Mouse (Mus musculus) limb, embryonic 11.5 days (tissue): Measurements from ENCODE around the gene Armcx6. TPM values are rescaled to one million over a fixed set of nuclear protein-coding genes. Genes with fewer than 3 reads are reported as not detected.
A peak's percentile ranks its signal among the peaks of the same experiment; 100 is the strongest.
"Not testable (repeated sequence)": the region's sequence is repeated elsewhere in the genome, so short reads cannot be mapped to it uniquely, and the experiment has no call there.

ENCODE experiments used
- ATAC-seq: fragments of 200-750 bp; cut with Nextera tagmentation; 2 replicates; pipeline ENCODE4 v1.8.0; 2017; ENCODE audit warnings: low read depth; ENCODE audit not compliant: insufficient number of reproducible peaks, low FRiP score, low TSS enrichment
- DNase-seq: peaks from one replicate; pipeline ENCODE4 v3.0.0-alpha.2; 2015; ENCODE audit warnings: low spot score
- H3K27ac ChIP-seq: fragments of 300-500 bp; sonication (generic); replicated peaks from 2 replicates; pipeline ENCODE4 v1.5.1; 2014; ENCODE audit warnings: low read depth, mild to moderate bottlenecking, low read length
- H3K27me3 ChIP-seq: fragments of 300-500 bp; sonication (generic); 2 replicates; pipeline ENCODE4 v1.6.1; 2014; ENCODE audit warnings: mild to moderate bottlenecking, low read length, mixed read lengths; ENCODE audit not compliant: control insufficient read depth, insufficient read depth
- H3K36me3 ChIP-seq: fragments of 300-500 bp; sonication (generic); 2 replicates; pipeline ENCODE4 v1.6.1; 2014; ENCODE audit warnings: mild to moderate bottlenecking, low read length, moderate library complexity, mixed read lengths; ENCODE audit not compliant: control insufficient read depth, insufficient read depth
- H3K4me1 ChIP-seq: fragments of 300-500 bp; sonication (generic); 2 replicates; pipeline ENCODE4 v1.6.1; 2014; ENCODE audit warnings: low read length, mixed read lengths; ENCODE audit not compliant: control insufficient read depth, insufficient read depth
- H3K4me2 ChIP-seq: fragments of 300-500 bp; sonication (generic); 2 replicates; pipeline ENCODE4 v1.6.1; 2014; ENCODE audit warnings: low read depth, mild to moderate bottlenecking, moderate library complexity; ENCODE audit not compliant: severe bottlenecking
- H3K4me3 ChIP-seq: fragments of 300-500 bp; sonication (generic); 2 replicates; pipeline ENCODE4 v1.5.1; 2014; ENCODE audit warnings: low read depth, low read length
- H3K9ac ChIP-seq: fragments of 300-500 bp; sonication (generic); 2 replicates; pipeline ENCODE4 v1.6.1; 2014; ENCODE audit warnings: mild to moderate bottlenecking, low read length
- H3K9me3 ChIP-seq: fragments of 300-500 bp; sonication (generic); 2 replicates; pipeline ENCODE4 v1.6.1; 2016; ENCODE audit warnings: low read length; ENCODE audit not compliant: control insufficient read depth
- WGBS: fragments of 180-500 bp; shearing (Covaris S2); extraction: QIAGEN DNeasy Blood & Tissue Kit; methylation state at CpG from one replicate; pipeline ENCODE4 v1.1.7; 2014; 5-methylcytosine and 5-hydroxymethylcytosine counted together
- polyA plus RNA-seq: library from polyadenylated mRNA; unstranded; fragments of >200 nt; fragmentation: Nextera tagmentation; extraction: Ambion mirVana; gene quantifications from 2 replicates; pipeline ENCODE4 v1.2.1, GENCODE M21; 2014

Armcx6 gene
- polyA plus RNA-seq, 1 experiment from 2014 or later, result 21.6 TPM

- no peak overlapping the region for H3K4me3 ChIP-seq
- WGBS, result 39% methylated on average over 5 of the region's 5 CpGs
- no peak for ATAC-seq
- no peaks in the 10 kb centered on the region for H3K9me3 ChIP-seq
- DNase-seq, result peak; percentile 52
- H3K27ac ChIP-seq, result no peak overlapping the region
- peaks cover 2% of the 10 kb centered on the region; the same call in 1 of the 2 replicates for H3K27me3 ChIP-seq
- H3K36me3 ChIP-seq, result no peaks in the 10 kb centered on the region
- no peak overlapping the region for H3K4me2 ChIP-seq
- H3K9ac ChIP-seq, result no peak overlapping the region
- H3K4me1 ChIP-seq, result no peaks in the 10 kb centered on the region
Observed at GRCm38 (mm10) chrX:134746459-134746858, 4.8 kb downstream of the Armcx6 start.

DNA sequence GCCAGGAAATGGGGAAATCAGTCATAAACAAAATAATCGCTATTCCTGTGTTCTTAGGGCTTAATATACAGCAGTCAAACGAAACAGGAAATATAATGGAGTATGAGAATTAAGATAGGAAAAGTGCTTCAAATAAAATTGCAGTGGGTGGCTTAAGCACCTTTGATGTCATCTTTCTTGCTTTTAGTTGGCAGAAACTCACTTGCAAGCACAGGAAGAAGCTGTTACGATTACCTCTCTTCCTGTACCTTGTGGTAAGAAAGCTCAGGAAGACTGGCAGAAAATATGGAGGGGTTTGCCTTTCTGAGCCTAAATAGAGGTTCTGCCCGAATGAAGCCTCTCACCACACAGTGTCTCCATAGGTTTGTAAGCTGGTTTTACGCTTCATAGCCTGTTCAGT lies 9.4 kb downstream of the Armcx6 start:
- H3K4me1 ChIP-seq, result no peaks in the 10 kb centered on the region
- H3K27ac ChIP-seq, result no peak overlapping the region
- WGBS, result 78% methylated on average over 5 of the region's 5 CpGs
- DNase-seq, result no peak
- H3K4me3 ChIP-seq, result no peak overlapping the region
- H3K4me2 ChIP-seq, result no peak overlapping the region
- no peak for ATAC-seq
- no peaks in the 10 kb centered on the region for H3K36me3 ChIP-seq
- H3K27me3 ChIP-seq, result peaks cover 3% of the 10 kb centered on the region; the same call in 1 of the 2 replicates
- no peak overlapping the region for H3K9ac ChIP-seq
- H3K9me3 ChIP-seq, result no peaks in the 10 kb centered on the region

DNA sequence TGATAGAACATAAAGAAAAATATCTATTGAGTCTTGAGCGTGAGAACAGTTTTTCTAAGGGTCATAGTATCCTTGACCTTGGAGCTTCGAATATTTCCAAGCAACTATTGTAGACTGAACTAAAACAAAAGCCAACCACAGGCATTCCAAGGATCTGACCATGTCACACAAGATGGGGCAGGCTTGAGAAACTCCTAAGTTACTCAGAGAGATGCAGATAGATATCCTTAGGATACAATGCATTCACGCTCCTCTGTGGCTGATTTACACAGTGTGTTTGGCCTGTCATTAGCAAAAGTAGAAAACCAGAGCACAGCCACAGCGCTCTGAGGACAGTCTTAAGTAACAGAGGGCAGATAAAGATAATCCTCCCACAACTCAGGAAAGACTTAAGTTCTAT lies 12.1 kb downstream of the Armcx6 start:
- no peaks in the 10 kb centered on the region for H3K36me3 ChIP-seq
- H3K4me2 ChIP-seq, result no peak overlapping the region
- no peak overlapping the region for H3K4me3 ChIP-seq
- ATAC-seq, result no peak
- no peaks in the 10 kb centered on the region for H3K9me3 ChIP-seq
- no peak overlapping the region for H3K9ac ChIP-seq
- H3K27me3 ChIP-seq, result peaks cover 3% of the 10 kb centered on the region; the same call in 1 of the 2 replicates
- WGBS, result 69% methylated on average over 4 of the region's 4 CpGs
- H3K27ac ChIP-seq, result no peak overlapping the region
- no peak for DNase-seq
- H3K4me1 ChIP-seq, result no peaks in the 10 kb centered on the region

- Histone ChIP-seq H3K4me3 (no peak overlapping the region), H3K4me2 (no peak overlapping the region), H3K36me3 (no peaks in the 10 kb centered on the region), H3K27ac (no peak overlapping the region), H3K9me3 (no peaks in the 10 kb centered on the region), H3K27me3 (peaks cover 3% of the 10 kb centered on the region; the same call in 1 of the 2 replicates), H3K9ac (no peak overlapping the region), H3K4me1 (no peaks in the 10 kb centered on the region)
- DNase-seq (no peak), ATAC-seq (no peak)
- WGBS, result 100% methylated on average over 1 of the region's 1 CpGs
Observed at GRCm38 (mm10) chrX:134737796-134738195, 13.4 kb downstream of the Armcx6 start.

DNA sequence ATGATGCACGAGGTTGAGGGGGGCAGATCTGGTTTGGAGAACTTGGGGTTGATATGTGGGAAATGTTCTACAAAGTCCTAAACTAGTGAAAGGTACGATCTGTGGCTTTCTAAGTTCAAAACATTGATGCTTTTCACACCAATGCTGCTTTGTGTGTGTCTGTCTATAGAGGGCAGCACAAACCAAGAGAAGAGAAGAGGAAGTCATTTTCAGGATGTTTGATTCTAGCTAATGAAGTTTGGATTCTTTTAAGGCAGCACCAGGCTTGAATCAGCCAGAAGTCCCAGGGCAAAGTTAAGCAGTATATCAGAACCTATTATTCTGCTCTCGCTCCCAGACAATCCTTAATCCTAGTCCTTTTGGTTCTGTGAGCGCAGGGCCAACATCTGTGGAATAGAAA lies 21.4 kb downstream of the Armcx6 start:
- H3K4me2 ChIP-seq, result no peak overlapping the region
- H3K36me3 ChIP-seq, result no peaks in the 10 kb centered on the region
- no peak for DNase-seq
- ATAC-seq, result no peak
- H3K4me3 ChIP-seq, result no peak overlapping the region
- H3K9ac ChIP-seq, result no peak overlapping the region
- H3K27ac ChIP-seq, result no peak overlapping the region
- no peaks in the 10 kb centered on the region for H3K9me3 ChIP-seq
- no peaks in the 10 kb centered on the region for H3K4me1 ChIP-seq
- no peaks in the 10 kb centered on the region for H3K27me3 ChIP-seq
- 53% methylated on average over 4 of the region's 4 CpGs for WGBS

GRCm38 (mm10) chrX:134723762-134724161 lies 27.5 kb downstream of the Armcx6 start:
- H3K9me3 ChIP-seq, H3K27ac ChIP-seq, H3K36me3 ChIP-seq, H3K4me3 ChIP-seq, H3K4me1 ChIP-seq, H3K9ac ChIP-seq, H3K27me3 ChIP-seq, H3K4me2 ChIP-seq, DNase-seq: not testable (repeated sequence)
- 42% methylated on average over 1 of the region's 2 CpGs for WGBS
- ATAC-seq, result peak; percentile 75

DNA sequence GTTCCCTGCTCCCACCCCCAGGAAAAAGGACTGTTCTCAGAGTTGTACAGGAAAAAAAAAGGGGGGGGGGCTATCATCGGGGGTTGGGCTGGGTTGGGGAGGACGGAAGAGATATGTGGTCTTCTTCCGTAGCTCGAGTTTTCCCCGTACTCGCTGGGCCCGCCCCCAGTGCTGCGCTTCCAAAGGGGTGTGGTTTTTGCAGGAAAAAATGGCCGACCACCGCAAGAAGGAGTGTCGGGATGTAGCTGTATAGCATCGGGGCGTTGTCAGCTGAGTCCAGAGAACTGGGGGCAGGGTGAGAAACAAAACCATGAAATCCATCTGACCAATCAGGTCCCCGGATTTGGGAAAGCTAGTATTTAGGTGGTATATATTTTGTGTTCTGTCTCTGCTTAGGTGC lies 32.7 kb downstream of the Armcx6 start:
- peak; percentile 75 for ATAC-seq
- Histone ChIP-seq H3K27me3 (0 out of 2 replicates have a peak, but pooled peaks cover 2% of the 10 kb centered on the region), H3K9ac (peak overlapping the region; percentile 62; the same call in 1 of the 2 replicates), H3K9me3 (no peaks in the 10 kb centered on the region), H3K4me1 (no peaks in the 10 kb centered on the region), H3K4me2 (peak overlapping the region; percentile 43), H3K36me3 (no peaks in the 10 kb centered on the region), H3K27ac (no peak overlapping the region), H3K4me3 (peak overlapping the region; percentile 44)
- peak; percentile 63 for DNase-seq
- WGBS, result 26% methylated on average over 14 of the region's 14 CpGs

GRCm38 (mm10) chrX:134717752-134718308 lies 33.4 kb downstream of the Armcx6 start, which contains the start of gene Armcx1:
TSS of gene Armcx1 (plus strand) at chrX:134717963.
- no peaks in the 10 kb centered on the region for H3K9me3 ChIP-seq
- peak; percentile 91; the same call in 1 of the 2 replicates for ATAC-seq
- H3K36me3 ChIP-seq, result no peaks in the 10 kb centered on the region
- 16% methylated on average over 16 of the region's 16 CpGs for WGBS
- peak within 1 kb of the TSS; percentile 65 for H3K27ac ChIP-seq
- H3K27me3 ChIP-seq, result 0 out of 2 replicates have a peak, but pooled peaks cover 2% of the 10 kb centered on the region
- peak within 1 kb of the TSS; percentile 44 for H3K4me3 ChIP-seq
- peak; percentile 68 for DNase-seq
- H3K9ac ChIP-seq, result peak within 1 kb of the TSS; percentile 62
- peak within 1 kb of the TSS; percentile 43 for H3K4me2 ChIP-seq
- no peaks in the 10 kb centered on the region for H3K4me1 ChIP-seq

DNA sequence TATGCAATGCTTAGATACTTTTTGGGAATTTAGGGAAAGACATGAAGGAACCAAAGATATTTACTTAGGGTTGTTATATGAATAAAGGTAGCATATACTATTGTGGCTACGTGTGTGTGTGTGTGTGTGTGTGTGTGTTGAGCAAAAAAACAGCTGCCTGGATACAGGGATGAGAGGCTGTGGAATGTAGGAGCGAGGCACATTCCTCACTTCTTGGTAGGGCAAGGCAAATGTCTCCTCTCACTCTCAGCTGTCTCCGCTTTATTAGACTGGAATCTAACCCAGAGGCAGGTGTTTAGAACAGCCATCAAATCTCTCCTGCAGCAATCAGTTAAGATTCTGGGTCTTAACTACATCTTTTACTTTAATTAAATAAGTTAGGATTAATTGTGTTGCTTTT lies 34.4 kb downstream of the Armcx6 start:
- no peak overlapping the region for H3K4me3 ChIP-seq
- no peaks in the 10 kb centered on the region for H3K9me3 ChIP-seq
- H3K9ac ChIP-seq, result no peak overlapping the region
- H3K36me3 ChIP-seq, result no peaks in the 10 kb centered on the region
- no peak overlapping the region for H3K27ac ChIP-seq
- no peak overlapping the region for H3K4me2 ChIP-seq
- no peak for ATAC-seq
- no peak for DNase-seq
- WGBS, result 55% methylated on average over 3 of the region's 3 CpGs
- no peaks in the 10 kb centered on the region for H3K4me1 ChIP-seq
- H3K27me3 ChIP-seq, result 0 out of 2 replicates have a peak, but pooled peaks cover 2% of the 10 kb centered on the region
